Mouse (Mus musculus) kidney, postnatal 14 days (tissue): ENCODE data around the gene Foxq1.

Experiments used
- DNase-seq: peaks from one replicate; pipeline ENCODE4 v3.0.0; 2022; ENCODE audit warnings: mixed read lengths

Gene Foxq1

GRCm38 (mm10) chr13:31555834-31556233, at the start of gene Foxq1:
Gene Foxq1 (plus strand): TSS chr13:31556134.
- no peak for DNase-seq

- DNase-seq = peak; percentile 4
These were observed 49.3 kb upstream of the Foxq1 start for GRCm38 (mm10) chr13:31506494-31507167.

GRCm38 (mm10) chr13:31515261-31515660, 40.7 kb upstream of the Foxq1 start:
- no peak for DNase-seq

GRCm38 (mm10) chr13:31518411-31518886, 37.5 kb upstream of the Foxq1 start:
- DNase-seq = peak; percentile 48

- no peak for DNase-seq
These were observed 37.0 kb upstream of the Foxq1 start for GRCm38 (mm10) chr13:31518971-31519370.

GRCm38 (mm10) chr13:31524976-31525375, 31.0 kb upstream of the Foxq1 start:
- DNase-seq = no peak

GRCm38 (mm10) chr13:31531186-31531585, 24.7 kb upstream of the Foxq1 start:
- DNase-seq = no peak

GRCm38 (mm10) chr13:31531651-31532061, 24.3 kb upstream of the Foxq1 start:
- no peak for DNase-seq

GRCm38 (mm10) chr13:31534726-31535125, 21.2 kb upstream of the Foxq1 start:
- DNase-seq = no peak

- DNase-seq = no peak
These were observed 12.9 kb upstream of the Foxq1 start for GRCm38 (mm10) chr13:31543021-31543420.

- DNase-seq = no peak
These were observed 9.2 kb upstream of the Foxq1 start for GRCm38 (mm10) chr13:31546784-31547183.

- DNase-seq = no peak
These were observed 8.7 kb upstream of the Foxq1 start for GRCm38 (mm10) chr13:31547204-31547603.

- DNase-seq = no peak
These were observed 8.3 kb upstream of the Foxq1 start for GRCm38 (mm10) chr13:31547610-31548009.

- DNase-seq = no peak
These were observed 1.2 kb downstream of the Foxq1 start for GRCm38 (mm10) chr13:31556964-31557767.

GRCm38 (mm10) chr13:31557768-31558520, 2.0 kb downstream of the Foxq1 start:
- peak; percentile 80 for DNase-seq

- DNase-seq = peak; percentile 34
These were observed 2.8 kb downstream of the Foxq1 start, which contains the start of gene A530084C06Rik for GRCm38 (mm10) chr13:31558521-31559418. Gene A530084C06Rik (minus strand): TSS chr13:31559333.

GRCm38 (mm10) chr13:31559419-31560144, 3.6 kb downstream of the Foxq1 start:
- DNase-seq = peak; percentile 80

- DNase-seq = no peak
These were observed 8.5 kb downstream of the Foxq1 start for GRCm38 (mm10) chr13:31564394-31564793.

- DNase-seq = no peak
These were observed 11.2 kb downstream of the Foxq1 start for GRCm38 (mm10) chr13:31567099-31567498.

GRCm38 (mm10) chr13:31567617-31568294, 11.8 kb downstream of the Foxq1 start:
- no peak for DNase-seq
